Mouse (Mus musculus): ENCODE results near the gene Rgs7. TPM values are rescaled to one million over a fixed set of nuclear protein-coding genes. Genes with fewer than 3 reads are reported as not detected.

The Rgs7 gene
- polyA plus RNA-seq, 1 experiment, result 0.07 TPM

- H3K36me3 ChIP-seq (ENCODE audit: control insufficient read depth, insufficient read depth), result no peaks in the 10 kb centered on the region
- H3K4me3 ChIP-seq (ENCODE audit: insufficient read depth, poor library complexity, severe bottlenecking), result no peak overlapping the region
- no peaks in the 10 kb centered on the region for H3K79me2 ChIP-seq (ENCODE audit: control insufficient read depth, insufficient read depth)
- no peaks in the 10 kb centered on the region for H3K27me3 ChIP-seq (ENCODE audit: control insufficient read depth, insufficient read depth, insufficient read length)
- H3K79me3 ChIP-seq (ENCODE audit: low read depth), result no peaks in the 10 kb centered on the region
- H3ac ChIP-seq (ENCODE audit: control insufficient read depth, insufficient read length, low read depth), result no peak overlapping the region
- TF ChIP-seq CTCF (IDR thresholded peaks at IDR 0.05; ENCODE audit: control insufficient read depth, insufficient read depth, insufficient read length) (no peak), MYOG (IDR thresholded peaks at IDR 0.05; ENCODE audit: control insufficient read depth, extremely low read depth, insufficient read length) (no peak), MAX (IDR thresholded peaks at IDR 0.05) (no peak)
These were observed 103.0 kb downstream of the Rgs7 start for GRCm38 (mm10) chr1:175389250-175389649.

GRCm38 (mm10) chr1:175385581-175386235 is 106.6 kb downstream of the Rgs7 start:
- Histone ChIP-seq H3ac (ENCODE audit: control insufficient read depth, insufficient read length, low read depth) (no peak overlapping the region), H3K79me2 (ENCODE audit: control insufficient read depth, insufficient read depth) (no peaks in the 10 kb centered on the region), H3K4me3 (ENCODE audit: insufficient read depth, poor library complexity, severe bottlenecking) (no peak overlapping the region), H3K79me3 (ENCODE audit: low read depth) (no peaks in the 10 kb centered on the region), H3K27me3 (ENCODE audit: control insufficient read depth, insufficient read depth, insufficient read length) (no peaks in the 10 kb centered on the region), H3K36me3 (ENCODE audit: control insufficient read depth, insufficient read depth) (no peaks in the 10 kb centered on the region)
- TF ChIP-seq USF1 (IDR thresholded peaks at IDR 0.05; ENCODE audit: low read depth) (no peak), CEBPB (IDR thresholded peaks at IDR 0.05; ENCODE audit: low read depth) (no peak), CTCF (IDR thresholded peaks at IDR 0.05; ENCODE audit: control insufficient read depth, insufficient read depth, insufficient read length) (no peak), MYOG (IDR thresholded peaks at IDR 0.05; ENCODE audit: control insufficient read depth, extremely low read depth, insufficient read length) (no peak), MYOD1 (IDR thresholded peaks at IDR 0.05; ENCODE audit: control insufficient read depth, insufficient read length, low read depth) (no peak), MAX (IDR thresholded peaks at IDR 0.05) (no peak), FOSL1 (IDR thresholded peaks at IDR 0.05; ENCODE audit: insufficient read depth, low read length, poor library complexity, severe bottlenecking) (no peak)

- no peaks in the 10 kb centered on the region for H3K27me3 ChIP-seq (ENCODE audit: control insufficient read depth, insufficient read depth, insufficient read length)
These were observed 119.7 kb downstream of the Rgs7 start for GRCm38 (mm10) chr1:175372571-175372970.

GRCm38 (mm10) chr1:175368062-175368461 is 124.2 kb downstream of the Rgs7 start:
- Histone ChIP-seq H3K27me3 (ENCODE audit: control insufficient read depth, insufficient read depth, insufficient read length) (no peaks in the 10 kb centered on the region), H3K36me3 (ENCODE audit: control insufficient read depth, insufficient read depth) (no peaks in the 10 kb centered on the region), H3K4me3 (ENCODE audit: insufficient read depth, poor library complexity, severe bottlenecking) (no peak overlapping the region), H3K79me3 (ENCODE audit: low read depth) (no peaks in the 10 kb centered on the region), H3K79me2 (ENCODE audit: control insufficient read depth, insufficient read depth) (no peaks in the 10 kb centered on the region), H3ac (ENCODE audit: control insufficient read depth, insufficient read length, low read depth) (no peak overlapping the region)
- TF ChIP-seq MYOD1 (IDR thresholded peaks at IDR 0.05; ENCODE audit: control insufficient read depth, insufficient read length, low read depth) (no peak), MYOG (IDR thresholded peaks at IDR 0.05; ENCODE audit: control insufficient read depth, extremely low read depth, insufficient read length) (no peak), CEBPB (IDR thresholded peaks at IDR 0.05; ENCODE audit: low read depth) (no peak), USF1 (IDR thresholded peaks at IDR 0.05; ENCODE audit: low read depth) (no peak), CTCF (IDR thresholded peaks at IDR 0.05; ENCODE audit: control insufficient read depth, insufficient read depth, insufficient read length) (no peak), FOSL1 (IDR thresholded peaks at IDR 0.05; ENCODE audit: insufficient read depth, low read length, poor library complexity, severe bottlenecking) (no peak), MAX (IDR thresholded peaks at IDR 0.05) (no peak)

More at GRCm38 (mm10) chr1:175372571-175372970, 119.7 kb downstream of the Rgs7 start:
- Histone ChIP-seq H3ac (ENCODE audit: control insufficient read depth, insufficient read length, low read depth) (no peak overlapping the region), H3K79me2 (ENCODE audit: control insufficient read depth, insufficient read depth) (no peaks in the 10 kb centered on the region), H3K4me3 (ENCODE audit: insufficient read depth, poor library complexity, severe bottlenecking) (no peak overlapping the region), H3K79me3 (ENCODE audit: low read depth) (no peaks in the 10 kb centered on the region), H3K36me3 (ENCODE audit: control insufficient read depth, insufficient read depth) (no peaks in the 10 kb centered on the region)
- TF ChIP-seq CTCF (IDR thresholded peaks at IDR 0.05; ENCODE audit: control insufficient read depth, insufficient read depth, insufficient read length) (no peak), MYOG (IDR thresholded peaks at IDR 0.05; ENCODE audit: control insufficient read depth, extremely low read depth, insufficient read length) (no peak), FOSL1 (IDR thresholded peaks at IDR 0.05; ENCODE audit: insufficient read depth, low read length, poor library complexity, severe bottlenecking) (no peak), USF1 (IDR thresholded peaks at IDR 0.05; ENCODE audit: low read depth) (no peak), MYOD1 (IDR thresholded peaks at IDR 0.05; ENCODE audit: control insufficient read depth, insufficient read length, low read depth) (no peak), MAX (IDR thresholded peaks at IDR 0.05) (no peak), CEBPB (IDR thresholded peaks at IDR 0.05; ENCODE audit: low read depth) (no peak)

GRCm38 (mm10) chr1:175363606-175364005 is 128.7 kb downstream of the Rgs7 start:
- Histone ChIP-seq H3K79me3 (ENCODE audit: low read depth) (no peaks in the 10 kb centered on the region), H3K4me3 (ENCODE audit: insufficient read depth, poor library complexity, severe bottlenecking) (no peak overlapping the region), H3K27me3 (ENCODE audit: control insufficient read depth, insufficient read depth, insufficient read length) (no peaks in the 10 kb centered on the region), H3ac (ENCODE audit: control insufficient read depth, insufficient read length, low read depth) (no peak overlapping the region), H3K36me3 (ENCODE audit: control insufficient read depth, insufficient read depth) (no peaks in the 10 kb centered on the region), H3K79me2 (ENCODE audit: control insufficient read depth, insufficient read depth) (no peaks in the 10 kb centered on the region)
- TF ChIP-seq USF1 (IDR thresholded peaks at IDR 0.05; ENCODE audit: low read depth) (no peak), MYOG (IDR thresholded peaks at IDR 0.05; ENCODE audit: control insufficient read depth, extremely low read depth, insufficient read length) (no peak), FOSL1 (IDR thresholded peaks at IDR 0.05; ENCODE audit: insufficient read depth, low read length, poor library complexity, severe bottlenecking) (no peak), CEBPB (IDR thresholded peaks at IDR 0.05; ENCODE audit: low read depth) (no peak), MAX (IDR thresholded peaks at IDR 0.05) (no peak), MYOD1 (IDR thresholded peaks at IDR 0.05; ENCODE audit: control insufficient read depth, insufficient read length, low read depth) (no peak), CTCF (IDR thresholded peaks at IDR 0.05; ENCODE audit: control insufficient read depth, insufficient read depth, insufficient read length) (no peak)

All from C2C12 (cell line).